Mouse (Mus musculus) lung, postnatal 0 days (tissue): Measurements from ENCODE around the gene Dnm3. TPM values are rescaled to one million over a fixed set of nuclear protein-coding genes. Genes with fewer than 3 reads are reported as not detected.

Source experiments
- ATAC-seq: fragments of 200-750 bp; cut with Nextera tagmentation; 2 replicates; pipeline ENCODE4 v1.8.0; 2017; ENCODE audit warnings: moderate library complexity
- DNase-seq: peaks from one replicate; pipeline ENCODE4 v3.0.0-alpha.2; 2016; ENCODE audit warnings: low spot score
- H3K27ac ChIP-seq: fragments of 300-500 bp; sonication (generic); 2 replicates; pipeline ENCODE4 v1.5.1; 2014; ENCODE audit warnings: antibody characterized with exemption, mild to moderate bottlenecking, low read length, mixed read lengths
- H3K27me3 ChIP-seq: fragments of 300-500 bp; sonication (generic); replicated peaks from 2 replicates; pipeline ENCODE4 v1.6.1; 2014; ENCODE audit warnings: low read length, mixed read lengths; ENCODE audit not compliant: insufficient read depth
- H3K36me3 ChIP-seq: fragments of 300-500 bp; sonication (generic); 2 replicates; pipeline ENCODE4 v1.6.1; 2014; ENCODE audit warnings: low read length, mixed read lengths; ENCODE audit not compliant: insufficient read depth
- H3K4me1 ChIP-seq: fragments of 300-500 bp; sonication (generic); 2 replicates; pipeline ENCODE4 v1.6.1; 2014; ENCODE audit warnings: antibody characterized with exemption, low read depth, low read length, mixed read lengths; ENCODE audit not compliant: insufficient read depth
- H3K4me2 ChIP-seq: fragments of 300-500 bp; sonication (generic); replicated peaks from 2 replicates; pipeline ENCODE4 v1.6.1; 2014; ENCODE audit warnings: low read depth, mild to moderate bottlenecking, low read length, moderate library complexity, mixed read lengths
- H3K4me3 ChIP-seq: fragments of 300-500 bp; sonication (generic); 2 replicates; pipeline ENCODE4 v1.5.1; 2014; ENCODE audit warnings: low read depth, low read length
- H3K9ac ChIP-seq: fragments of 300-500 bp; sonication (generic); replicated peaks from 2 replicates; pipeline ENCODE4 v1.6.1; 2014; ENCODE audit warnings: low read depth, mild to moderate bottlenecking
- H3K9me3 ChIP-seq: fragments of 300-500 bp; sonication (generic); 2 replicates; pipeline ENCODE4 v1.6.1; 2016; ENCODE audit warnings: low read length, mixed read lengths
- CTCF ChIP-seq: IDR thresholded peaks from 2 replicates; pipeline ENCODE4 v1.5.1; 2016; ENCODE audit warnings: antibody characterized with exemption, mild to moderate bottlenecking
- EP300 ChIP-seq: IDR thresholded peaks from 2 replicates; pipeline ENCODE4 v1.6.1; 2016; ENCODE audit warnings: antibody characterized with exemption, mild to moderate bottlenecking, control low read depth
- WGBS: fragments of 180-500 bp; shearing (Covaris S2); extraction: QIAGEN DNeasy Blood & Tissue Kit; methylation state at CpG from one replicate; pipeline ENCODE4 v1.1.7; 2014; 5-methylcytosine and 5-hydroxymethylcytosine counted together
- polyA plus RNA-seq: library from polyadenylated mRNA; unstranded; fragments of >200 nt; fragmentation: Nextera tagmentation; extraction: Ambion mirVana; gene quantifications from 2 replicates; pipeline ENCODE4 v1.2.1, GENCODE M21; 2015

Gene Dnm3
- polyA plus RNA-seq, 1 experiment from 2014 or later = 3.4 TPM

DNA sequence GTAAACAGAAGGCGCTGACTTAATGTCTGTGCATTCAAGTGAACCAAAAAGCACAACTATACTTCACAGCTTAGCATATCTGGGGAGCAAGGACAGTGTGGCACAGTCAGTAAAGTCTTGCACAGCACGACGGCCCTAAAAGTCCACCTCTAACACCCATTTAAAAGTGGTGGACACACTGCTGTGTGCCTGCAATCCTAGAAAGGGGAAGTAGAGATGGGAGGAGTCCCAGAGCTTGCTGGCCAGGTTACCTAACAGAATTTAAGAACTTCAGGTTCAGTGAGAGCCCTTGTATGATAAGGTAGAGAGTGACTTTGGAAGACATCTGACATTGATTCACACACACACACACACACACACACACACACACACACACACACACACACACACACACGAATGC, 426.1 kb downstream of the Dnm3 start:
- no peak overlapping the region for H3K27ac ChIP-seq
- H3K27me3 ChIP-seq = no peaks in the 10 kb centered on the region
- DNase-seq (no peak), ATAC-seq (no peak)
- no peak overlapping the region for H3K4me3 ChIP-seq
- H3K4me1 ChIP-seq = no peaks in the 10 kb centered on the region
- no peak overlapping the region for H3K9ac ChIP-seq
- no peaks in the 10 kb centered on the region for H3K9me3 ChIP-seq
- TF ChIP-seq EP300 (no peak), CTCF (no peak)
- WGBS = 78% methylated on average over 4 of the region's 4 CpGs
- H3K36me3 ChIP-seq = no peaks in the 10 kb centered on the region
- H3K4me2 ChIP-seq = no peak overlapping the region

DNA sequence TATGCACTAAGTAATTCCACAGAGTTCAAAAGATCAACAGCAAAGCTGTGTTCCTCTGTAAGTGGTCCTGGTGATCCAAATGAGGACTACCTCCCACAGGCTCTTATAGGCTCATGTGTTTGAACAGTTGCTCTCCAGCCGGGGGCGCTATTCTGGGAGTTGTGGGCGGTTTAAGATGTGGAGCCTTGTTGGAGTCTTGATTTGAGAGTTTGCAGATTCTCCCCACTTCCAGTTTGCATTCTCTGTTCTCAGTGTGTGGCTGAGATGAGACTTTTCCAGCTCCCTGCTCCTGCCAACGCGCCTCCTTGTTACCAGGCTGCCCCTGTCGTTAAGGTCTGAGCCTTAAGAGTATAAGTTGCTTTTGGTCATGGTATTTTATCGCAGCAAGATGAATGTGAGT, 430.2 kb downstream of the Dnm3 start:
- H3K27ac ChIP-seq = no peak overlapping the region
- no peaks in the 10 kb centered on the region for H3K27me3 ChIP-seq
- H3K36me3 ChIP-seq = no peaks in the 10 kb centered on the region
- 85% methylated on average over 7 of the region's 7 CpGs for WGBS
- H3K9me3 ChIP-seq = no peaks in the 10 kb centered on the region
- ATAC-seq (no peak), DNase-seq (no peak)
- H3K4me3 ChIP-seq = no peak overlapping the region
- TF ChIP-seq CTCF (no peak), EP300 (no peak)
- no peaks in the 10 kb centered on the region for H3K4me1 ChIP-seq
- no peak overlapping the region for H3K4me2 ChIP-seq
- no peak overlapping the region for H3K9ac ChIP-seq

DNA sequence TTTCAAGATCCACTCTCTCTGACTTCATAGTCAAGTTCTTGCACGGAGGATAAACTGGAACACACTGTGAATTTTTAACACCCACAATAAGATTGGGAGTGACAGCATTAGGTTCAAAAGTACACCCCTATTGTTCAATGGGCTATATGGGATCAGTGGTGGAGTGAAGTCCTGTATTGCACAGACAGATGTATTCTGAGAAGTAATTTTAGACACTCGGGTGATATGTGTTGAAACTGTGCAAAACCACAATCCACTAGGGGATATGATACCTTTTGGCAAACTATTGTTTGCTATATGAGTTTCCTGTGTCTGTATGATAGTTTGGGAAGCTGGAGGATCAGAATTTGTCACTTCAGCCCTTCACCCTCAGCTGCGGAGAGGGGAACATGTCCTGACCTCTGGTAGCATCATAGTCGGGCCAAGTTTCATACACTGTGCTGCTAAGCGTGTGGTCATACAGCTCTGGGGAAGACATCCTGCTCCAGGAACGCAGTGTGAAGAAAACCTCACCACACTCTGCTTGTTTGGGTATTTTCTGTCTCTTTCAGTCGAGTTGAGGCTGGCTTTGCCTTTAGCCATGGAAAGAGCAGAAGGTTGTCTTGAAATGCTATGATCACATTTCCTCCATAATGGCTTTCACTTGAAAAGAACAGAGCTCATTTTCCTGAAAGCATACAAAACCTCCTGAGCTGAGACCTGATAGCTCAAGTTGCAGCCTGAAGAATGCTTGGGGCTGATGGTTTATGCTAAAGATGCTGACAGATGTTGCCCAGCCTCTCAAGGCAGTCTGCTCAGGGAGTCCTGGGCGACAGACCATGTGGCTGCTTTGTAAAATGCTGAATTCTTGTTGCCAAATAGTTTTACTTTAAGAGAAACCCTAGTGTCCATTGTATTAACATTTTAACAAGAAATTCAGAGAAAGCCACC, 433.8 kb downstream of the Dnm3 start:
- Histone ChIP-seq H3K4me3 (no peak overlapping the region), H3K9me3 (no peaks in the 10 kb centered on the region), H3K4me2 (no peak overlapping the region), H3K4me1 (peaks cover 4% of the 10 kb centered on the region; the same call in 1 of the 2 replicates), H3K9ac (no peak overlapping the region), H3K27me3 (no peaks in the 10 kb centered on the region), H3K27ac (no peak overlapping the region), H3K36me3 (no peaks in the 10 kb centered on the region)
- no peak for TF ChIP-seq EP300
- TF ChIP-seq CTCF = no peak
- DNase-seq = no peak
- WGBS = 54% methylated on average over 8 of the region's 8 CpGs
- no peak for ATAC-seq

DNA sequence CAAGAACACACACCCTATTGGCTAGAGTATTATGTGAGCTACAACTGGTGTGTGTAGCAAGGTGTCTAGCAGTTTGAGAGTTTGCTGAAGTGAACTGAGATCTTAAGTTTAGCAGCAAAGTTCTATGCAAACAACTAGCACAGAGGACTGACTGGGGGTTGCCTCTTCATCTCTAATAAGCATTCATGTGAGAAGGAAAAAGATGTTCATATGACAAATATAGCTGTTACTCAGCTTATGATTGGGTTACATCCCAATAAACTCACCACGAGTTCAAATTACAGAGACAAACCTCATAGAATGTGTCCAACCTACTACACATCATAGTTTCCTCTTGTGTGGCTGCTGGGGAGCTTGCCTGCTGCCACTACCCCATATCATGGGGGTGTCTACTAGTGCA, 434.6 kb downstream of the Dnm3 start:
- H3K4me3 ChIP-seq = no peak overlapping the region
- no peak overlapping the region for H3K4me2 ChIP-seq
- H3K4me1 ChIP-seq = peaks cover 10% of the 10 kb centered on the region; the same call in 1 of the 2 replicates
- ATAC-seq (no peak), DNase-seq (no peak)
- 76% methylated on average over 1 of the region's 1 CpGs for WGBS
- H3K36me3 ChIP-seq = no peaks in the 10 kb centered on the region
- H3K27ac ChIP-seq = no peak overlapping the region
- H3K27me3 ChIP-seq = no peaks in the 10 kb centered on the region
- no peaks in the 10 kb centered on the region for H3K9me3 ChIP-seq
- TF ChIP-seq EP300 (no peak), CTCF (no peak)
- no peak overlapping the region for H3K9ac ChIP-seq

DNA sequence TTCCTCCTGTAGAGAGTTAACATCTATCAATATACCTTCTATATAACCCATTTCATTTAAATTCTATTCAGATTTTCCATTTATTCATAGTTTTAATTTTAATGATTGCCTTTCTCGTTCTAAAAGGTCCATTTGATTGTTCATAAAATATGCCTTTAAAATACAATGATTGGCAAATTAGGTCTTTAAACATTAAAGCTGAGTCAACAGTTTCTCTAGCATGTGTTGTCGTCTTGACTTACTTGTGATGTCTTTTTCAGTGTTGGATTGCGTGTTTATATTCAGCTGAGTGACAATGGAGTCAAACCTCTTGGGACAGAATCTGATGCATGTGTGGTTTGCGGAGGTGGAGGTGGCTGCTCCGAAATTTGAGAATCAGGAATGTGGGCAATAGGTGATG, 435.4 kb downstream of the Dnm3 start:
- 84% methylated on average over 5 of the region's 5 CpGs for WGBS
- H3K27me3 ChIP-seq = no peaks in the 10 kb centered on the region
- H3K4me1 ChIP-seq = peaks cover 12% of the 10 kb centered on the region; the same call in 1 of the 2 replicates
- no peak overlapping the region for H3K4me2 ChIP-seq
- H3K9me3 ChIP-seq = no peaks in the 10 kb centered on the region
- H3K27ac ChIP-seq = no peak overlapping the region
- no peak for ATAC-seq
- no peak for TF ChIP-seq EP300
- TF ChIP-seq CTCF = no peak
- H3K4me3 ChIP-seq = no peak overlapping the region
- H3K9ac ChIP-seq = no peak overlapping the region
- no peaks in the 10 kb centered on the region for H3K36me3 ChIP-seq
- no peak for DNase-seq

DNA sequence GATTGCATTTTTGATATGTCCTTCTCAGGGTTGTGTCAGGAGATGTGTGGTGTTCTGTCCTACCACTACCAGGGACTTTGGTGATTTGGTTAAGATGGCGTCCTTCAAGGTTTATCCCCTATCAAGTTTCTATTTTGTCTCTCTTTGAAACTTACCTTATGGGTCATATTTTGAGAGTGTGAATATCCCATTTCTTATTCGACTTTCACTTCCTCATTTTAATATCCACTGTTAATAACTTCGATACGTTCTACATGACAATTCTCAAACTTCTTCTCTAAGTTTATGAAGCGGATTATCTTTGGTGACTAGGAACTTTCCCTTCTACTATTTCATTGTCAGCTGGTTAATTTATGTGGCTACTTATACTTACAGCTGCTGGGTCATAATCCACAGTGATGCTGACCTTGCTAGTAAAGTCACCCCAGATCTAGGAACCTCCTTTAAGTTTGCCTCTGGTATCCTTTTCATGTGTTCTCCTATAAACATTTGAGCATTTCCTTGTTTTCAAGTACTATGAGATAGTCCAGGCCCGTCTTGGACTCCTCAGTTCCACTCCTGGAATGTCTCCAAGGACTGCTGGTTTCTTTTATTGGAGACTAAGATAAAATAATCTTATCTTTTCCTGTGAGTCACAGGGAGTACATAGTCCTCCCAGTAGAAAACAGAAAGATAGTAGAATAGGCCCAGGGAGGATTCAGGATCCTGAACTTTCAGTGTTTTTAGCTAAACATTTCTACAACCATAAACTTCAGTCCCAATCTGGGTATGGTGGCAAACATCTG, 437.2 kb downstream of the Dnm3 start:
- no peak for ATAC-seq
- Histone ChIP-seq H3K4me2 (no peak overlapping the region), H3K4me1 (peaks cover 15% of the 10 kb centered on the region; the same call in 1 of the 2 replicates), H3K36me3 (no peaks in the 10 kb centered on the region), H3K27ac (no peak overlapping the region), H3K9me3 (no peaks in the 10 kb centered on the region), H3K27me3 (no peaks in the 10 kb centered on the region), H3K9ac (no peak overlapping the region), H3K4me3 (no peak overlapping the region)
- no peak for DNase-seq
- TF ChIP-seq CTCF (no peak), EP300 (no peak)
- 75% methylated on average over 6 of the region's 6 CpGs for WGBS
